Mouse (Mus musculus) embryo, embryonic 10.5 days (tissue): ENCODE results near the gene Klhl29.

ENCODE experiments used
- DNase-seq: peaks from one replicate; pipeline ENCODE4 v3.0.0-alpha.2; 2015; ENCODE audit warnings: low spot score

Klhl29 gene

GRCm38 (mm10) chr12:5219913-5220575, 155.4 kb downstream of the Klhl29 start:
- DNase-seq = no peak

GRCm38 (mm10) chr12:5215836-5216747, 159.4 kb downstream of the Klhl29 start:
- DNase-seq = peak; percentile 49

GRCm38 (mm10) chr12:5214266-5214665, 161.2 kb downstream of the Klhl29 start:
- DNase-seq = no peak

GRCm38 (mm10) chr12:5213339-5214104, 162.0 kb downstream of the Klhl29 start:
- no peak for DNase-seq

- DNase-seq = no peak
Measured at GRCm38 (mm10) chr12:5211884-5212283, 163.6 kb downstream of the Klhl29 start.

- DNase-seq = no peak
Measured at GRCm38 (mm10) chr12:5210786-5211185, 164.7 kb downstream of the Klhl29 start.

GRCm38 (mm10) chr12:5207941-5208905, 167.3 kb downstream of the Klhl29 start:
- DNase-seq = peak; percentile 49

GRCm38 (mm10) chr12:5207172-5207571, 168.3 kb downstream of the Klhl29 start:
- no peak for DNase-seq

GRCm38 (mm10) chr12:5204071-5204840, 171.2 kb downstream of the Klhl29 start:
- no peak for DNase-seq

- DNase-seq = no peak
Measured at GRCm38 (mm10) chr12:5203385-5203784, 172.1 kb downstream of the Klhl29 start.

GRCm38 (mm10) chr12:5198254-5198653, 177.2 kb downstream of the Klhl29 start:
- DNase-seq = no peak

GRCm38 (mm10) chr12:5194176-5194575, 181.3 kb downstream of the Klhl29 start:
- DNase-seq = no peak

GRCm38 (mm10) chr12:5192380-5192718, 183.1 kb downstream of the Klhl29 start:
- DNase-seq = no peak

GRCm38 (mm10) chr12:5191628-5192379, 183.7 kb downstream of the Klhl29 start:
- DNase-seq = peak; percentile 84

GRCm38 (mm10) chr12:5191206-5191605, 184.3 kb downstream of the Klhl29 start:
- DNase-seq = peak; percentile 40

- peak; percentile 61 for DNase-seq
Measured at GRCm38 (mm10) chr12:5189446-5190150, 185.9 kb downstream of the Klhl29 start.

GRCm38 (mm10) chr12:5188899-5189298, 186.6 kb downstream of the Klhl29 start:
- DNase-seq = peak; percentile 66

GRCm38 (mm10) chr12:5187773-5188333, 187.6 kb downstream of the Klhl29 start:
- no peak for DNase-seq

- no peak for DNase-seq
Measured at GRCm38 (mm10) chr12:5186645-5187044, 188.8 kb downstream of the Klhl29 start.
